Mouse (Mus musculus): ENCODE measurements around the gene Tmem9.

Gene Tmem9

GRCm38 (mm10) chr1:136007211-136008158 is at the start of gene Tmem9:
TSS of gene Tmem9 (plus strand) at chr1:136008150.
- DNase-seq (ENCODE audit: low spot score), result peak; percentile 93

GRCm38 (mm10) chr1:135958483-135958882 is 49.5 kb upstream of the Tmem9 start:
- DNase-seq (ENCODE audit: low spot score), result no peak

GRCm38 (mm10) chr1:135963177-135963576 is 44.8 kb upstream of the Tmem9 start:
- no peak for DNase-seq (ENCODE audit: low spot score)

- DNase-seq (ENCODE audit: low spot score), result no peak
These were observed 43.4 kb upstream of the Tmem9 start for GRCm38 (mm10) chr1:135964561-135964960.

- no peak for DNase-seq (ENCODE audit: low spot score)
These were observed 40.2 kb upstream of the Tmem9 start for GRCm38 (mm10) chr1:135967739-135968138.

GRCm38 (mm10) chr1:135970486-135970885 is 37.5 kb upstream of the Tmem9 start:
- DNase-seq (ENCODE audit: low spot score), result no peak

- DNase-seq (ENCODE audit: low spot score), result no peak
These were observed 35.4 kb upstream of the Tmem9 start for GRCm38 (mm10) chr1:135972576-135972975.

- DNase-seq (ENCODE audit: low spot score), result no peak
These were observed 23.8 kb upstream of the Tmem9 start for GRCm38 (mm10) chr1:135984105-135984504.

GRCm38 (mm10) chr1:135989876-135990275 is 18.1 kb upstream of the Tmem9 start:
- DNase-seq (ENCODE audit: low spot score), result no peak

- DNase-seq (ENCODE audit: low spot score), result no peak
These were observed 14.5 kb upstream of the Tmem9 start for GRCm38 (mm10) chr1:135993470-135993869.

GRCm38 (mm10) chr1:135997537-135997936 is 10.4 kb upstream of the Tmem9 start:
- no peak for DNase-seq (ENCODE audit: low spot score)

- DNase-seq (ENCODE audit: low spot score), result no peak
These were observed 8.1 kb upstream of the Tmem9 start for GRCm38 (mm10) chr1:135999720-136000287.

- DNase-seq (ENCODE audit: low spot score), result peak; percentile 68
These were observed 6.5 kb upstream of the Tmem9 start for GRCm38 (mm10) chr1:136001438-136001837.

GRCm38 (mm10) chr1:136006292-136006748 is 1.6 kb upstream of the Tmem9 start, which contains the start of gene Igfn1:
TSS of gene Igfn1 (minus strand) at chr1:136006342.
- no peak for DNase-seq (ENCODE audit: low spot score)

- no peak for DNase-seq (ENCODE audit: low spot score)
These were observed 196 bp downstream of the Tmem9 start for GRCm38 (mm10) chr1:136008159-136008533.

- no peak for DNase-seq (ENCODE audit: low spot score)
These were observed 2.3 kb downstream of the Tmem9 start for GRCm38 (mm10) chr1:136010247-136010646.

GRCm38 (mm10) chr1:136013513-136013912 is 5.6 kb downstream of the Tmem9 start:
- DNase-seq (ENCODE audit: low spot score), result no peak

- no peak for DNase-seq (ENCODE audit: low spot score)
These were observed 7.0 kb downstream of the Tmem9 start for GRCm38 (mm10) chr1:136014796-136015502.

GRCm38 (mm10) chr1:136017307-136017706 is 9.4 kb downstream of the Tmem9 start:
- DNase-seq (ENCODE audit: low spot score), result peak; percentile 18

GRCm38 (mm10) chr1:136017907-136018313 is 10.0 kb downstream of the Tmem9 start:
- DNase-seq (ENCODE audit: low spot score), result peak; percentile 95

GRCm38 (mm10) chr1:136018390-136019189 is 10.6 kb downstream of the Tmem9 start:
- DNase-seq (ENCODE audit: low spot score), result peak; percentile 73

GRCm38 (mm10) chr1:136030201-136030600 is 22.3 kb downstream of the Tmem9 start:
- no peak for DNase-seq (ENCODE audit: low spot score)
